Mouse (Mus musculus): ENCODE measurements around the gene Cox19. TPM values are rescaled to one million over a fixed set of nuclear protein-coding genes. Genes with fewer than 3 reads are reported as not detected.

The Cox19 gene
- polyA plus RNA-seq, 1 experiment from 2014 or later: 98.3 TPM

DNA sequence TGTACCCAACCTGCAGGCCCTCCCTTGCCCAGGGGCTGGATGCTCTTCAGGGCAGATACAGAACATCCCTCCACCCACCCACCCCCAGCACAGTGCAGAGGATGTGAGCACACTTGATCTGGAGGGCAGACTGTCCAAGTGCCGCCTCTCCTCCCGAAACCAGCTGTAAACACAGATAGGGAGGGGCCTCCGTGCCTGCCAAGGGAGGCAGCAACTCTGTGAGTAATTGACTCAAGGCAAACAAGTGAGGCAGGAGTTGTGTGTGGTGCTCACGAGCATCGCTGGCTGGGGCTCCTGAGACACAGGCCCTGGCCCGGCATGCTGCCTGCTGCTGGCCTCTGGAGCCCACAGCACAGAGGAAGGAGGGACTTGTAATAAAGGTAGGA, 38.5 kb upstream of the Cox19 start:
- Histone ChIP-seq H3K4me3 (no peak overlapping the region), H3K4me1 (peaks cover 50% of the 10 kb centered on the region), H3K4me2 (replicated peaks) (peak overlapping the region; percentile 23), H3K27me3 (no peaks in the 10 kb centered on the region), H3K9me3 (no peaks in the 10 kb centered on the region), H3K27ac (peak overlapping the region; percentile 92), H3K36me3 (0 out of 2 replicates have a peak, but pooled peaks cover 6% of the 10 kb centered on the region), H3K9ac (peak overlapping the region; percentile 53; the same call in 1 of the 2 replicates)
- 13% methylated on average over 6 of the region's 6 CpGs for WGBS
- no peak; the same call in 1 of the 2 replicates for ATAC-seq (ENCODE audit: low FRiP score, low read depth)

DNA sequence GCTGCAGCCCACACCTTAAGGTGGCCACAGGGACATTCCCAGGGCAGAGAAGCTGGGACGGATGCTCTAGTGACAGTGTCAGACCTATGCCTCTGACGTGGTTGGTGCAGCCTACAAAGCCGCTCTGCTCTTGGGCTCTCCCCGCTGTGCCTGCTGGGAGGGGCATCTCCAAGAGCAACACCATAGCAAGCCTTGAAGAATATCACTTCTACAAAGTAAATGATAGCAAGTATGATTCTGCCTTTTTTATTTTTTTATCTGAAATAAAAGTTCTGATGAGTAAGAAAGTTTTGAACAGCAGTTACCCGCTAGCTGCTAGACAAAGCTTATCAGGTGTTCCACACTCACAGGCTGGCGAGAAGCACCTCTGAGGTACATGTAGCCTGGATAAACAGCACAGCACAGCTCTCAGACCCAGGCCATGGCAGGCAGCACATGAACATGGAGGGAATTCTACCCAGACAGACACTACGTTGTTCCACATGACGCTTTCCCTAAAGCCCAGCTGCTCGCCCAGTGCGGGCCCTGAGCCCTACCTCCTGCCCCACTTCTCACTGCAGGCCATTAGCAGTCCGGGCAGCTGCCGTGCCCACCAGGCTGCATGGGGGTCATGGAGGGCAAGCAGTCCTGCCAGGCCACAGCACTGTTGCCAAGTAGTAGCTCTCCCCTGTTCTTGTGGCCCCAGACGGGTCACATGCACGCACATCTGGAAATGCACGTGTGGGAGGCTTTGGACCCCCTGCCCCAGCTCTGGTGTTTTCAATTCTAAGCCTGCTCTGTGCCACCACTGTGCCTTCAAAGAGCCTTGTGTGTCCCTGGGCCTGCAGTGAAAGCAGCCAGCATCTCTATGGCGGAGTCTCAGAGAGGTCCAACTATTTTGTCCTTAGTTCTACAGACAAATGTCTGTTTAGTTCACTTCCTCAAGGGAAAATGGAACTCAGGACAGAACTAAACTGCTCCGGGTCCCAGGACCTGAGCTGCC, 37.8 kb upstream of the Cox19 start:
- no peaks in the 10 kb centered on the region for H3K27me3 ChIP-seq
- ATAC-seq (ENCODE audit: low FRiP score, low read depth): no peak
- no peaks in the 10 kb centered on the region for H3K9me3 ChIP-seq
- peak overlapping the region; percentile 23 for H3K4me2 ChIP-seq (replicated peaks)
- H3K4me3 ChIP-seq: no peak overlapping the region
- H3K27ac ChIP-seq: peak overlapping the region; percentile 92
- peak overlapping the region; percentile 53 for H3K9ac ChIP-seq
- H3K4me1 ChIP-seq: peaks cover 43% of the 10 kb centered on the region
- 43% methylated on average over 17 of the region's 17 CpGs for WGBS
- H3K36me3 ChIP-seq: 0 out of 2 replicates have a peak, but pooled peaks cover 6% of the 10 kb centered on the region

DNA sequence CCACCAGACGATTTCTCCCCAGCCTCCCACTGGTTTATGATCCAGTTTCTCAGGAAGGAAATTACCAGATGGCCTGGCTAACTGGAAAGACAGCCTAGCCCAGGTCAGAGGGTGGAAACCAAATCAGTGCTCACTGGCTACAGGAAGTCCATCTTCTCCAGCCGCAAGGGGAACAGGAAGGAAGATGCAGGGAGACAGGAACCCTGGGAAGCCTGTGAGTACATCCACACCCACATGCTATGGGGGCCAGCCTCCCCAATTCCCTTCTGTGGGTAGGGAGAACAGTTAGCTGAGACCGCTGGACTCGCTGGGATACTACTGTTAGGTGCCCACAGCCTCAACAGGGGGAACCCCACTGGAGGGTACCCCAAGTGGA, 37.0 kb upstream of the Cox19 start:
- H3K4me2 ChIP-seq (replicated peaks): peak overlapping the region; percentile 1; the same call in 1 of the 2 replicates
- peak overlapping the region; percentile 48; the same call in 1 of the 2 replicates for H3K9ac ChIP-seq
- H3K27me3 ChIP-seq: no peaks in the 10 kb centered on the region
- H3K4me3 ChIP-seq: no peak overlapping the region
- no peak for ATAC-seq (ENCODE audit: low FRiP score, low read depth)
- 47% methylated on average over 4 of the region's 4 CpGs for WGBS
- peaks cover 43% of the 10 kb centered on the region for H3K4me1 ChIP-seq
- H3K9me3 ChIP-seq: no peaks in the 10 kb centered on the region
- H3K36me3 ChIP-seq: 0 out of 2 replicates have a peak, but pooled peaks cover 6% of the 10 kb centered on the region
- peak overlapping the region; percentile 92 for H3K27ac ChIP-seq

DNA sequence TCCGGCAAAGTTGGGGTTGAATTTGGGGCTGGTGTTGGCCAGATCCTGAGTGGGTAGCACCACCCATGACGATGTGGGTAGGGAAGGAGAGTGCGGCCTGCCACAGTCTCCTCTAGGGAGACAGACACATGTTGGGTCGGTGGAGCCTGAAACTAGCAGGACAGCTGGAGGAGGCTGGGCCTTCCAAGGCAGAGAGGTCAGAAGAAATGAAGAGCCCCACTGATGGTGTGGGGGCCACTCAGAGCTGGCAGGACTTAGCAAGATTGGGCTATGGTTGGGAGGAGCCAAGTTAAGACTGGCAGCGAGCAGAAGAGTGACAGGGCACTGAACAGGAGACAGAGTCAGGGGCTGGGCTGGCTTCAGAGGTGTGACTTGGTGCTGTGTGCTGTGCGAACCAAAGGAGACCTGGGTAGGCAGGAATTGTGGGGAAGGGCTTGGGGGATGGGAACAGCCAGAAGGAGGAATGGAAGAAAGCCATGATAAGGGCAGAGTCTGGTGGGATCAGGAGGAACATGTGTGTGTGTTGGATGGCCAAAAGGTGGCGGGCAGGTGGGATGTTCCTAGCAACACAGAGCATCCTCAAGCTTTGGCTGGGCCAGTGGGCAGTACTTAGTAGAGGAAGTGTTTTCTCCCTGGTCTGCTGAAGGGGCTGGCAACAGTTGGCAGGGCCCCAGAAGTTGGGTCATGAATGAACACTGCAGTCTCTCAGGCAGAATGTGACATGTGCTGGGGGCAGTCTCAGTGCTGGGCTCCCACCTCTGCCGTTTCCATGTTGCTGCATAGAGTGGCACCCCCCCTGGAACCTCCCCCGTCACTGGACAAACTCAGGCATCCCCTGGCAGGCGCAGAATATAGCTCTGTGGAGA, 36.3 kb upstream of the Cox19 start:
- peak; percentile 37; the same call in 1 of the 2 replicates for ATAC-seq (ENCODE audit: low FRiP score, low read depth)
- H3K36me3 ChIP-seq: 0 out of 2 replicates have a peak, but pooled peaks cover 2% of the 10 kb centered on the region
- H3K27me3 ChIP-seq: no peaks in the 10 kb centered on the region
- WGBS: 53% methylated on average over 10 of the region's 10 CpGs
- peak overlapping the region; percentile 1; the same call in 1 of the 2 replicates for H3K4me2 ChIP-seq (replicated peaks)
- no peak overlapping the region for H3K4me3 ChIP-seq
- H3K4me1 ChIP-seq: peaks cover 45% of the 10 kb centered on the region
- H3K9ac ChIP-seq: peak overlapping the region; percentile 48; the same call in 1 of the 2 replicates
- H3K27ac ChIP-seq: peak overlapping the region; percentile 92
- H3K9me3 ChIP-seq: no peaks in the 10 kb centered on the region

DNA sequence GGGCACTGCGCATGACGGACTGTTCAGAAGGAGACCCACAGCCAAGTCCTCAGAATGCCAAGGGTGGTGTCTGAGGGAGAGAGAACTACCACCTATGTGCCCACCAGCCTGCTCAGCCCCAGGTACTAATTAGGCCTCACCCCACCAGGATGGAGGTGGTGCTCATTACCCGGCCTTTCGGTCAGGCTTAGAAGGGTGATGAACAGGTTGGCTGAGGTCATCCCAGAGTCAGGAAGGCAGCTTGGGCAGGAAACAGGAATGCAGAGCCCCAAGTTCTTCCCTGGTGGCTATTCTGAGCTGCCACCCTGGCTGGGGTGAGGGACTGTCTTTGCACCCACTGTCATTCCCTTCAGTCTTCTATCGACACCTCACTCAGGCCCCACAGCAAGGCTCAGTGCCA, 34.8 kb upstream of the Cox19 start:
- 90% methylated on average over 5 of the region's 5 CpGs for WGBS
- Histone ChIP-seq H3K27me3 (no peaks in the 10 kb centered on the region), H3K36me3 (no peaks in the 10 kb centered on the region), H3K4me3 (no peak overlapping the region), H3K9ac (no peak overlapping the region), H3K4me2 (replicated peaks) (no peak overlapping the region), H3K27ac (no peak overlapping the region), H3K9me3 (no peaks in the 10 kb centered on the region), H3K4me1 (peaks cover 50% of the 10 kb centered on the region)
- no peak for ATAC-seq (ENCODE audit: low FRiP score, low read depth)

DNA sequence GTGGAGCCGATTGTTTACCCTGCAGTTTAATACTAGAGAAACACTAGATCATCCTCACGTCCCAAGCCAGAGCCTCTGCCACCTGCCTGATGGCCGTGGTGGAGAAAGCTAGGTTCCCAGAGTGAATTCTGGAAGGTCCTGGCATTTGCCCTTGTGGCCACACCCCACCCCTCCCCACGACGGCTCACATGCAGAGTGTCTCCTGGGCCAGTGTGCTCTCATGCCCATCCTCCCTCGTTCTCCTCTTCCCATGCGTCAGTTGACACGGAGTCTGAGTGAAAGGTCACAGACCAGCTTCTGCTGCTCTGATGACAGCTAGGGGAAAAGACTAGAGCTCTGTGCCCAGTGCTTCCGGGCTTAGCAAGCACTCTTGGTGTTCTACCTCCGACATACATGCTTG, 33.3 kb upstream of the Cox19 start:
- ATAC-seq (ENCODE audit: low FRiP score, low read depth): no peak
- H3K4me2 ChIP-seq (replicated peaks): no peak overlapping the region
- 64% methylated on average over 10 of the region's 10 CpGs for WGBS
- no peak overlapping the region for H3K4me3 ChIP-seq
- no peaks in the 10 kb centered on the region for H3K36me3 ChIP-seq
- no peaks in the 10 kb centered on the region for H3K9me3 ChIP-seq
- 0 out of 2 replicates have a peak overlapping the region, but pooled peaks have one; percentile 31 for H3K9ac ChIP-seq
- H3K27ac ChIP-seq: no peak overlapping the region
- H3K27me3 ChIP-seq: no peaks in the 10 kb centered on the region
- peaks cover 49% of the 10 kb centered on the region for H3K4me1 ChIP-seq

DNA sequence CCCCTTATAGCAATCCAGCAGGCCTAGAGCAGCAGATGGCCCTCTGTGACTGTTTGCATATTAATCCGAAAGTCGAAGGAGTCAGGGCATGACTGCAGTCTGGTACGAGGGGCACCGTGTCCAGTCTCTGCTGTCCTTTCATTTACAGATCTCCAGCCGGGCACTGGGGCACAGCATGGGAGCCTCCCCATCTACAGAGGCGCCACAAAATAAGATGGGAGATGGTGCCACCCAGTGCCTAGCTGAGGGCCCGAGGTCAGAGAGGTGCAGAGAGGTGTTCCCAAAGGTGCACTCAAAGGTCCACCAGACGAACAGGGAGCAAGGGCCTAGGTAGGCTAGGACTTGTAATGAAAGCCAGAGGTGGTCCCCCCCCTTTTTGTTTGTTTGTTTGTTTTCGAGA, 32.0 kb upstream of the Cox19 start:
- Histone ChIP-seq H3K4me1 (peaks cover 45% of the 10 kb centered on the region), H3K27ac (no peak overlapping the region)
- ATAC-seq (ENCODE audit: low FRiP score, low read depth): no peak

DNA sequence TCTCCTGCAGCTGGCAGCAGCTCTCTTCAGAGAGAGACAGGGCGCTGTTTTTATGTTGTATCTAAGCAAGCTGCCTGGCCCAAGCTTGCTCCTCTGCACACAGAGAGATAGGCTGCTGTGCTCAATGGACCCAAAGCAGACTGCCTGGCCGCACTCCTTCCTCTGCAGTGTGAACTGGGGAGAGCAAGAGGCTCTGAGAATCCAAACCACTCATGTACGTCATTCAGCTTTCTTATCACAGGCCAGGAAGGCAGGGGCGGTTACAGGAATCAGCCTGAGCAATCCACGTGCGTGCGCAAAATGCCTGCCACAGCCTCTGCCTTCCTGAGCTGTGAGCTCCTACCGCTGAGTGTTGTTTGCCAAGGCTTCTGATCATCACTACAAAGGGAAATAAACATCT, 31.5 kb upstream of the Cox19 start:
- H3K27ac ChIP-seq: peak overlapping the region; percentile 40; the same call in 1 of the 2 replicates
- H3K36me3 ChIP-seq: no peaks in the 10 kb centered on the region
- H3K9ac ChIP-seq: peak overlapping the region; percentile 6; the same call in 1 of the 2 replicates
- H3K9me3 ChIP-seq: no peaks in the 10 kb centered on the region
- WGBS: 71% methylated on average over 8 of the region's 8 CpGs
- H3K4me3 ChIP-seq: no peak overlapping the region
- H3K27me3 ChIP-seq: no peaks in the 10 kb centered on the region
- 0 out of 2 replicates have a peak overlapping the region, but pooled peaks have one; percentile 14 for H3K4me2 ChIP-seq (replicated peaks)
- ATAC-seq (ENCODE audit: low FRiP score, low read depth): no peak
- peaks cover 45% of the 10 kb centered on the region for H3K4me1 ChIP-seq

More for the DNA sequence above, 32.0 kb upstream of the Cox19 start:
- Histone ChIP-seq H3K4me3 (no peak overlapping the region), H3K36me3 (no peaks in the 10 kb centered on the region), H3K9me3 (no peaks in the 10 kb centered on the region), H3K27me3 (no peaks in the 10 kb centered on the region), H3K9ac (no peak overlapping the region), H3K4me2 (replicated peaks) (no peak overlapping the region)
- WGBS: 77% methylated on average over 9 of the region's 9 CpGs

DNA sequence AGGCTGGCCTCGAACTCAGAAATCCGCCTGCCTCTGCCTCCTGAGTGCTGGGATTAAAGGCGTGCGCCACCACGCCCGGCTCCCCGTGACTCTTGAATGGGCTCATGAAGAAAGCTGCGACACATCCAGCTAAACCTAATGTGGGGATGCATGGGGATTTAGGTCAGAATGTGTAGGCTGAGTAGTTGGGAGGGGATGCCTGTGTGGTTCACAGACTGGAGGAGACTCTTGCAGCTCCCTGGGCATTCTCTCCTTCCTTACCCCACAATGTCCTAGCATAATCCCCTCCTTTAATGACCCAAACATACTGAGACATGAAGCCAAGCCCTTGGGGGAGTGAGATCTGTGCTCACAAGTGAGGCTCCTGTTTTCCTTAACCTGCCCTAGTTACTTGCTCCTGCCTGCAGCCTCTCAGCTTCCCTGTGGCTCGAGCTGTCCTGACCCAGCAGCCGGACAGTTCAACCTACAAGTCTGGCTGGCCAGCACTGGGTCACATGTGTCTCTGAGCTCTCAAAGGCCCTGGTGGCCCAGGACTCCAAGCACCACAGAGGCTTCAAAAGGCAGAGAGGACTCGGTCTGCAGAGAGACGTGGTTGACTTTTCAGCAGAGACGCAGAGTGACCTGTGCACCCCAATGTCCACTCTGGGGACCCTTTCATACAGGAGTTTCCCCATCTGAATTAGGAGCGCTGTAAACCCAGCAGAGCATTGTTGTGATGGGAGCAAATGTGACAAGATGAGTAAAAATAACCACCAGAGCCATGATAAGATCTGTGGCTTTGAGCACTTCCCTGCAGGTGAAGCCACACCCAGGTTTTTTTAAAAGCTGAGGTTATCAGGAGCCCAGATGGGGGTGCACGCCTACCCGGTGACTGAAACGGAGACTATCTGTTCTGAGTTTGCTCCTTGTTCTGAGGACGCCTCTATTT, 30.6 kb upstream of the Cox19 start:
- WGBS: 84% methylated on average over 18 of the region's 18 CpGs

DNA sequence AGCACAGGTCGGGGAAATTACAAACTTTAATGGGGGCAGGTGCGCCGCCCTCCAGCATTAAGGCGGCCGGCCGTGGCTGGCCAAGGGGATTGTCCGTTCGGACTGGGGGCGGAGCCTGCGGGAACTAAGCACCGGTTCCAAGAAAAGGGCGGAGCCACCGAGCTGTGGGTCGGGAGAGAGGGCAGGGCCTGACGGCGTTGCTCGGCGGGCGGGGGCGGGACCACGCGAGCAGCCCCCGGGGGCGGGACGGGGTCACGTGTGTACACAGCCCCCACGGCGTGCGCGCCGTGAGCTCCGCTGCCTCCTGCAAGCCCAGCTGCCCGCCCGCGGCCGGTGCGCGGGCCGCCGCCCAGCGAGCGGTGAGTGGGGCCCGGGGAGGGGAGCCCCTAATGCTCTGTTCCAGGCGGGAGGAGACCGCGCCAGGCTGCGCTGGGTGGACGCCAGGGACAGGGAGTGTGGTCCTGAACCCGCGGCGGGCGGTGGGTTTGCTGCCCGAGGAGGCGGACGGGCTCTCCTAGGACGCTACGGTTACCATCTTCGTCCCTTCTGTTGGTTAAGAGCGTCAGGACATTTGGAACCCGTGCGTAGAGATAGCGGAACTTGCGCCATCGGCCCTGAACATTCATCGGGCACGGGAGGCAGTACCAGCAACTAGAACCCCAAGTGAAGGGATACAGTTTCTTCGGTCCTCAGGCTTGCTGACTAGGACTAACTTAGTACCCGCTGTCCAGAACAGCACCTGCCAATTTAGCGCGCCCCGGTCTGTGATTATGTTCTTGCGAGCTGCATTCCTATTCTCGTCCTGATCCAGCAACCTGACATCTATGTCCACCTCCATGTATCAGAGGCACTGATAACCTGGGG, 29.4 kb upstream of the Cox19 start:
- Histone ChIP-seq H3K36me3 (no peaks in the 10 kb centered on the region), H3K4me1 (peaks cover 42% of the 10 kb centered on the region), H3K4me2 (replicated peaks) (peak overlapping the region; percentile 92), H3K27ac (no peak overlapping the region; the same call in 1 of the 2 replicates), H3K27me3 (no peaks in the 10 kb centered on the region), H3K4me3 (peak overlapping the region; percentile 66), H3K9ac (peak overlapping the region; percentile 72), H3K9me3 (no peaks in the 10 kb centered on the region)
- WGBS: under 1% methylated on average over 73 of the region's 73 CpGs
- ATAC-seq (ENCODE audit: low FRiP score, low read depth): peak; percentile 86

More for the DNA sequence above, 30.6 kb upstream of the Cox19 start:
- Histone ChIP-seq H3K4me3 (peak overlapping the region; percentile 8; the same call in 1 of the 2 replicates), H3K27ac (no peak overlapping the region), H3K36me3 (no peaks in the 10 kb centered on the region), H3K4me2 (replicated peaks) (peak overlapping the region; percentile 14; the same call in 1 of the 2 replicates), H3K9me3 (no peaks in the 10 kb centered on the region), H3K4me1 (peaks cover 43% of the 10 kb centered on the region), H3K27me3 (no peaks in the 10 kb centered on the region), H3K9ac (peak overlapping the region; percentile 6; the same call in 1 of the 2 replicates)
- ATAC-seq (ENCODE audit: low FRiP score, low read depth): no peak
